Mouse (Mus musculus) kidney, embryonic 16.5 days (tissue): ENCODE results near the gene Gm2174. TPM values are rescaled to one million over a fixed set of nuclear protein-coding genes. Genes with fewer than 3 reads are reported as not detected.

Source experiments
- ATAC-seq: fragments of 200-750 bp; cut with Nextera tagmentation; 2 replicates; pipeline ENCODE4 v1.8.0; 2017; ENCODE audit warnings: moderate TSS enrichment; ENCODE audit not compliant: low FRiP score, low TSS enrichment
- H3K27ac ChIP-seq: fragments of 300-500 bp; sonication (generic); 2 replicates; pipeline ENCODE4 v1.5.1; 2014; ENCODE audit warnings: low read length
- H3K27me3 ChIP-seq: fragments of 300-500 bp; sonication (generic); 2 replicates; pipeline ENCODE4 v1.6.1; 2014; ENCODE audit warnings: low read length, control low read depth, mixed read lengths; ENCODE audit not compliant: insufficient read depth
- H3K36me3 ChIP-seq: fragments of 300-500 bp; sonication (generic); 2 replicates; pipeline ENCODE4 v1.6.1; 2014; ENCODE audit warnings: low read length, control low read depth, mixed read lengths; ENCODE audit not compliant: insufficient read depth
- H3K4me1 ChIP-seq: fragments of 300-500 bp; sonication (generic); 2 replicates; pipeline ENCODE4 v1.6.1; 2014; ENCODE audit warnings: low read length, control low read depth, mixed read lengths; ENCODE audit not compliant: insufficient read depth
- H3K4me2 ChIP-seq: fragments of 300-500 bp; sonication (generic); replicated peaks from 2 replicates; pipeline ENCODE4 v1.6.1; 2014; ENCODE audit warnings: low read depth, low read length
- H3K4me3 ChIP-seq: fragments of 300-500 bp; sonication (generic); 2 replicates; pipeline ENCODE4 v1.5.1; 2014; ENCODE audit warnings: mild to moderate bottlenecking, low read length
- H3K9ac ChIP-seq: fragments of 300-500 bp; sonication (generic); replicated peaks from 2 replicates; pipeline ENCODE4 v1.6.1; 2014; ENCODE audit warnings: low read length
- H3K9me3 ChIP-seq: fragments of 300-500 bp; sonication (generic); 2 replicates; pipeline ENCODE4 v1.6.1; 2016; ENCODE audit warnings: low read length, control low read depth
- WGBS: fragments of 180-500 bp; shearing (Covaris S2); extraction: QIAGEN DNeasy Blood & Tissue Kit; methylation state at CpG from one replicate; pipeline ENCODE4 v1.1.7; 2014; 5-methylcytosine and 5-hydroxymethylcytosine counted together
- polyA plus RNA-seq: library from polyadenylated mRNA; unstranded; fragments of >200 nt; fragmentation: Nextera tagmentation; extraction: Ambion mirVana; gene quantifications from 2 replicates; pipeline ENCODE4 v1.2.1, GENCODE M21; 2015

Gm2174 gene
- polyA plus RNA-seq, 1 experiment from 2014 or later = 3.5 TPM

GRCm38 (mm10) chrX:56481906-56482305, 34.1 kb downstream of the Gm2174 start:
- no peak for ATAC-seq

GRCm38 (mm10) chrX:56489758-56490157, 42.0 kb downstream of the Gm2174 start:
- no peaks in the 10 kb centered on the region for H3K9me3 ChIP-seq
- 8% methylated on average over 1 of the region's 1 CpGs for WGBS
- no peak overlapping the region for H3K4me2 ChIP-seq
- no peak overlapping the region for H3K9ac ChIP-seq
- H3K27ac ChIP-seq = no peak overlapping the region
- ATAC-seq = no peak
- H3K36me3 ChIP-seq = no peaks in the 10 kb centered on the region
- H3K4me3 ChIP-seq = no peak overlapping the region
- H3K4me1 ChIP-seq = no peaks in the 10 kb centered on the region
- H3K27me3 ChIP-seq = no peaks in the 10 kb centered on the region

More at GRCm38 (mm10) chrX:56481906-56482305, 34.1 kb downstream of the Gm2174 start:
- Histone ChIP-seq H3K27ac (no peak overlapping the region), H3K4me1 (0 out of 2 replicates have a peak, but pooled peaks cover 2% of the 10 kb centered on the region), H3K36me3 (0 out of 2 replicates have a peak, but pooled peaks cover 4% of the 10 kb centered on the region), H3K4me3 (no peak overlapping the region), H3K9ac (no peak overlapping the region), H3K4me2 (no peak overlapping the region), H3K9me3 (no peaks in the 10 kb centered on the region), H3K27me3 (no peaks in the 10 kb centered on the region)
- 75% methylated on average over 3 of the region's 3 CpGs for WGBS

- Histone ChIP-seq H3K27ac (no peak overlapping the region), H3K27me3 (no peaks in the 10 kb centered on the region), H3K36me3 (0 out of 2 replicates have a peak, but pooled peaks cover 2% of the 10 kb centered on the region), H3K4me2 (no peak overlapping the region), H3K9me3 (no peaks in the 10 kb centered on the region), H3K9ac (no peak overlapping the region), H3K4me3 (no peak overlapping the region), H3K4me1 (no peaks in the 10 kb centered on the region)
- ATAC-seq = no peak
- WGBS = 87% methylated on average over 7 of the region's 7 CpGs
Observed at GRCm38 (mm10) chrX:56497241-56497640, 49.5 kb downstream of the Gm2174 start.

Other genes starting within 250 kb of the Gm2174 start
- gene Gm773, start 235.1 kb upstream of the Gm2174 start, polyA plus RNA-seq = 0.21 TPM in 1 of 2 replicates, not detected in the other
- 9.0 and 10.4 TPM in 2 replicates for gene Zfp449, start 101.6 kb upstream of the Gm2174 start, polyA plus RNA-seq
- gene Smim10l2a, start 73.4 kb upstream of the Gm2174 start, polyA plus RNA-seq = 8.0 TPM in 2 replicates
- 31.9 and 32.2 TPM in 2 replicates for gene Ints6l, start 6.9 kb downstream of the Gm2174 start, polyA plus RNA-seq
- gene Gm10477, start 76.8 kb downstream of the Gm2174 start, polyA plus RNA-seq = not detected in 2 replicates
- gene Gm648, start 101.6 kb downstream of the Gm2174 start, polyA plus RNA-seq = not detected in 2 replicates
- 28.7 and 32.5 TPM in 2 replicates for gene Mmgt1, start 150.1 kb downstream of the Gm2174 start, polyA plus RNA-seq
- gene Slc9a6, start 161.8 kb downstream of the Gm2174 start, polyA plus RNA-seq = 13.1 and 13.5 TPM in 2 replicates